Mouse (Mus musculus) ES-E14 (cell line): ENCODE measurements around the gene Zfp865.

Experiments used
- CHD2 ChIP-seq: IDR thresholded peaks from 2 replicates; pipeline ENCODE4 v1.6.1; 2014; ENCODE audit warnings: mild to moderate bottlenecking, low read depth, low read length, inconsistent platforms
- HCFC1 ChIP-seq: IDR thresholded peaks from 2 replicates; pipeline ENCODE4 v1.6.1; 2012; ENCODE audit warnings: low read length, inconsistent platforms, borderline replicate concordance; ENCODE audit not compliant: insufficient read depth
- ZC3H11A ChIP-seq: IDR thresholded peaks from 2 replicates; pipeline ENCODE4 v1.6.1; 2012; ENCODE audit warnings: low read depth, mild to moderate bottlenecking, inconsistent platforms, low read length, borderline replicate concordance

- TF ChIP-seq ZC3H11A (no peak), CHD2 (no peak), HCFC1 (peak; percentile 29; the same call in 1 of the 2 replicates)
Measured at GRCm38 (mm10) chr7:5060944-5061773, 41.0 kb downstream of the Zfp865 start.
